Mouse (Mus musculus) C2C12 (cell line): Measurements from ENCODE around the gene Gm20388. TPM values are rescaled to one million over a fixed set of nuclear protein-coding genes. Genes with fewer than 3 reads are reported as not detected.

Experiments
- H3K27me3 ChIP-seq: one replicate; pipeline ENCODE4 v1.6.1; 2011; ENCODE audit not compliant: control insufficient read depth, insufficient read depth, insufficient read length
- H3K36me3 ChIP-seq: one replicate; pipeline ENCODE4 v1.6.1; 2011; ENCODE audit not compliant: control insufficient read depth, insufficient read depth
- H3K4me3 ChIP-seq: one replicate; pipeline ENCODE4 v1.5.1; 2011; ENCODE audit warnings: mild to moderate bottlenecking, control low read depth; ENCODE audit not compliant: poor library complexity, insufficient read depth, severe bottlenecking
- H3K79me2 ChIP-seq: one replicate; pipeline ENCODE4 v1.6.1; 2011; ENCODE audit not compliant: control insufficient read depth, insufficient read depth
- H3K79me3 ChIP-seq: one replicate; pipeline ENCODE4 v1.6.1; 2011; ENCODE audit warnings: low read depth, control low read depth
- H3ac ChIP-seq: one replicate; pipeline ENCODE3; 2011; ENCODE audit warnings: low read depth; ENCODE audit not compliant: control insufficient read depth, insufficient read length
- CEBPB ChIP-seq: IDR thresholded peaks from one replicate; pipeline ENCODE4 v1.6.1; 2011; ENCODE audit warnings: low read depth, mild to moderate bottlenecking, control low read depth, moderate library complexity
- CTCF ChIP-seq: IDR thresholded peaks from one replicate; pipeline ENCODE4 v1.5.1; 2011; ENCODE audit not compliant: control insufficient read depth, insufficient read depth, insufficient read length
- FOSL1 ChIP-seq: IDR thresholded peaks from one replicate; pipeline ENCODE4 v1.8.0; 2011; ENCODE audit warnings: mild to moderate bottlenecking, low read length; ENCODE audit not compliant: poor library complexity, insufficient read depth, severe bottlenecking
- MAX ChIP-seq: IDR thresholded peaks from one replicate; pipeline ENCODE4 v1.6.1; 2011; ENCODE audit warnings: mild to moderate bottlenecking, control low read depth
- MYOD1 ChIP-seq: IDR thresholded peaks from one replicate; pipeline ENCODE4 v1.6.1; 2011; ENCODE audit warnings: low read depth; ENCODE audit not compliant: control insufficient read depth, insufficient read length
- MYOG ChIP-seq: IDR thresholded peaks from one replicate; pipeline ENCODE4 v1.6.1; 2011; ENCODE audit not compliant: control insufficient read depth, insufficient read length; ENCODE audit errors: extremely low read depth
- USF1 ChIP-seq: IDR thresholded peaks from one replicate; pipeline ENCODE4 v1.6.1; 2011; ENCODE audit warnings: low read depth, mild to moderate bottlenecking, control low read depth, moderate library complexity
- polyA plus RNA-seq: library from polyadenylated mRNA; unstranded; fragments of >200 nt; fragmentation: generic; extraction: Trizol; gene quantifications from one replicate; pipeline ENCODE4 v1.2.1, GENCODE M21; 2012; ENCODE audit warnings: missing spikeins

The Gm20388 gene
- polyA plus RNA-seq, 1 experiment, result 15.0 TPM

DNA sequence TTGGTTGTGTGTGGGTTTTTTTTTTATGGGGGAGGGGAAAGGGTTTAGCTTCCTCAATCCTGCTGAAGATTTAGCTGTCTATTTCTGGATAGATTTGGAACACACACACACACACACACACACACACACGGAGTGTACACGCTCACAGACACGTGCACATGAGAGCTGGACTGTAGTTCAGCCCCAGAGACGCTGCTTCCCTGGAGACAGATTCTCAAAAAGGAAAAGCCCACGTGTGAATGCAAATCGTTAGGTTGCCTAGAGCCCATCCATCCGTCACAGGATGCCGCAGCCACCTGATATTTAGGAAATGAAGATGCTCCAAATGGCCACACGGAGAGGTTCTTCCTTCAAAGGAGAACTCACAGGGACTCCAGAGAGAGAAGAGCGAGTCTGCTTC is 3969.6 kb downstream of the Gm20388 start:
- Histone ChIP-seq H3K79me2 (no peaks in the 10 kb centered on the region), H3ac (no peak overlapping the region), H3K4me3 (no peak overlapping the region), H3K79me3 (no peaks in the 10 kb centered on the region), H3K27me3 (no peaks in the 10 kb centered on the region), H3K36me3 (no peaks in the 10 kb centered on the region)
- TF ChIP-seq CTCF (no peak), CEBPB (no peak), FOSL1 (no peak), USF1 (no peak), MAX (no peak), MYOG (no peak), MYOD1 (no peak)

DNA sequence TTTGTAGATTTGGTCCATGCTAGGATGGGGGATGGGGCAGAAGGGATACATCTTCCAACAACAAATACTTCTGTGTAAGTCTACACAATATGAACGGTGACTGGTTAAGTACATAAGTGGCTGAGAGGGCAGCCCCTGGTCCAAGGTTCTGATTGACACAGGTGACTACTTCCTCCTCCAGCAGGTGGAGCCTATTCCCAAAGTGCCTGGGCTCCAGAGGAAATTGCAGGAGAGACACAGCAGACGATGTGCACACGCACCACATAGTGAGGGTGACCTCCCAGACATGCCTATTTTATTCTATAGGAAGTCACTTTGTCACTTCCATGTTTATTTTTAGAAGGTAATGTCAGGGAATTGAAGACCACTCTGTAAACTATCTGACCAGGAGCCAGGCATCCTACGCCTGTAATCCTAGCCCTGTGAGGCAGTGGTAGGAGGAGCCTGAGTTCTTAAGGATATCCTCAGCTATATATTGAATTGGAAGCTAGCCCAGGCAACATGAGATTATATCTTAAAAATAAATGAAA is 3970.2 kb downstream of the Gm20388 start:
- H3ac ChIP-seq, result no peak overlapping the region
- H3K4me3 ChIP-seq, result no peak overlapping the region
- no peaks in the 10 kb centered on the region for H3K36me3 ChIP-seq
- TF ChIP-seq CTCF (no peak), MYOG (no peak), FOSL1 (no peak), CEBPB (no peak), MYOD1 (no peak), MAX (no peak), USF1 (no peak)
- H3K79me3 ChIP-seq, result no peaks in the 10 kb centered on the region
- H3K79me2 ChIP-seq, result no peaks in the 10 kb centered on the region
- no peaks in the 10 kb centered on the region for H3K27me3 ChIP-seq

DNA sequence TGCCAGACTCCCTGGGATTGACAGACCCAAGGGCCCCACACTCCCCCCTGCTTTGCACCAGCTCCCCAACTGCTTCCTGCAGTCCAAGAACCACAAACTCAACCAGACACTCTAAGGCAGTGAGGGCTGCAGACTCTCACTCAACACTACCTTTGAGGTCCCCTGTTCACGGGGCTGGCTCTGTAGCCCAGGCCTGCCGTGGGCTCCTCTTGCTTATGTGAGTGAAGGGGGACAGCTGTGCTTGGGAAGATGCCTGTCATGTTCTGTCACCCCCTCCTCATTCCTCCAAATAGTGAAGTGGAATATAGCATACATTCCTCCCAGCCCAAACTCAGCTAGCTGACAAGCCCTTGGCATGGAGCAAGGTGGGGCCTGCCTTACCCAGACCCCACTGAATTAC is 3971.8 kb downstream of the Gm20388 start:
- no peaks in the 10 kb centered on the region for H3K27me3 ChIP-seq
- no peak overlapping the region for H3K4me3 ChIP-seq
- H3ac ChIP-seq, result no peak overlapping the region
- no peaks in the 10 kb centered on the region for H3K79me3 ChIP-seq
- no peaks in the 10 kb centered on the region for H3K79me2 ChIP-seq
- no peaks in the 10 kb centered on the region for H3K36me3 ChIP-seq
- TF ChIP-seq MYOG (no peak), USF1 (no peak), FOSL1 (no peak)

DNA sequence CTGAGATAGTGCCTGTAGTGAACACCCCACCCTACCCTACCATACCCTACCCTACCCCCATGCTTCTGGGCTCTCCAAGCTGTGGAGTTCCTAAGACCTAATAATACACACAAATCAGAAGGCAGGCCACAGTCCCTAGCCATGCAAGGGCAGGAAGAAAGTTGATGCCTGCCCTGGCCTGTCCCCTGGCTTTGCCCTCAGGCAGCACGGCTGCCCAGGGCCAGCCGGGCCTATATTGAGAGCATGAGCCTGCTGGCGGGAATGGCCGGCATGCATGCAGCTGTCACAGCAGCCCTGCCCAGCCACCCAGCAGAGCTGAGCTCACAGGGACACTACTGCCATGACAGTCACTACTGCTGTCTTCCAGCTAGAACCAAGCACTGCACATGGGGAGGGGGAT is 3972.5 kb downstream of the Gm20388 start:
- H3K79me3 ChIP-seq, result no peaks in the 10 kb centered on the region
- TF ChIP-seq MYOD1, result peak; percentile 11
- no peak for TF ChIP-seq CEBPB
- no peak for TF ChIP-seq FOSL1
- H3K36me3 ChIP-seq, result no peaks in the 10 kb centered on the region
- H3K4me3 ChIP-seq, result no peak overlapping the region
- no peaks in the 10 kb centered on the region for H3K79me2 ChIP-seq
- H3ac ChIP-seq, result no peak overlapping the region
- no peaks in the 10 kb centered on the region for H3K27me3 ChIP-seq

DNA sequence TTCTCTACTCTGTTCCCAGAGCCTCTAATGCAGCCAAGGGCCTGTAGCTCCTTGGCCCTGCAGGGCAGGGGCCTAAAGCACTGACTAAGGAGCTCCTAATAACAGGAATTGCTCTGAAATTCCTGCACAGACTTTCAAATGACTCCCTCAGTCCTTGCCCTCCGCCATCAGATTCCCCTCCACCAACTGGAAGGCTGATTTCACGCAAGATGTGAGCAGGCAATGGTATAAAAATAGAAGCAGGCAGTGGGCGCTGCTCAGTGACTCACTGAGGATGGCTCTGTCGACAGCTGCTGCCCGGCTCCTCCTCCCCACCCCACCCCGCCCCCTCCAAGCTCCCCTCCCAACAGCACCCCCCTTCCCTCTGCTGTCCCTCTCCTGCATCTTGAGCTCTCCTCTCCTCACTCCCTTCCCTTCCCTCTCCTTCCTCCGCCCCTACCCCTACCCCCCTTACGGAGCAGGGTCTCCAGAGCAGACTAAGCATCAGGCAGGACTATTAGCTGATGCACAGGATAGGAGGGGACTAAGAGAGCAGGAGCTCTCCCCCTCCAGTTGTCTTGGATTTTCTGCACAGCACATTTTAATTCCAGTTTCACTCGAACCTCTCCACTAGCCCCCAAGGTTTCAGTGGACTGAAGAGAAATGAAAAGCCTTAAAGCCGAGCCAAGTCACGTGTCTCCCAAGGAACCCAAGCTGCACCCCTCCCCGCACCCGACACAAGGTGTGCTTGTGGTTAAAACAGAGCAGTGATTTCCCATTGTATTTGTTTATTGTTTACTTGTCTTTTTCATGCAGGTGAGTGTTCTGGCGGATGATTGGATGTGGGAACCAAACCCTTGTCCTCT is 3974.3 kb downstream of the Gm20388 start:
- TF ChIP-seq CEBPB (no peak), FOSL1 (no peak), MYOD1 (peak; percentile 78), USF1 (no peak), MYOG (no peak), MAX (no peak), CTCF (no peak)
- no peaks in the 10 kb centered on the region for H3K79me2 ChIP-seq

DNA sequence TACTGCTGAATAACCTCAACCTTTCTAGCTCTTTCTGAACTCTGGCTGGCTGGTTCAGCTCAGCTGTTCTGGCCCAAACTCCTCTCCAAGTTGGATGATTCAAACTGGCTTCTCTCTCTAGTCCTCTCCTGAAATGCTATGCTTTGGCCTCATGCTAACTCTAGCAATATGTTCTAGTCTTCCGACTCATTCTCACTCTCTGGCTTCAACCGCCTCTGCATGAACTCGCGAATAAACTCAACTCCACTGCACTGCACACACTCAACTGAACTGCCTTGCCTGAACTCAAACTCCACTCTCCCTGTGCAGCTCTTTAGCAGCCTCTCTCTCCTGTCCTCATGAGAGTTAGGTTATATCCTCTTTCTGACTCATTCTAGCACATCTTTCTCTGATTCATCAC is 3976.5 kb downstream of the Gm20388 start:
- no peaks in the 10 kb centered on the region for H3K36me3 ChIP-seq
- H3ac ChIP-seq, result no peak overlapping the region
- TF ChIP-seq CTCF, result no peak
- TF ChIP-seq MYOG, result no peak
- TF ChIP-seq USF1, result no peak
- TF ChIP-seq MYOD1, result no peak
- no peak for TF ChIP-seq CEBPB
- no peak for TF ChIP-seq FOSL1
- TF ChIP-seq MAX, result no peak
- H3K27me3 ChIP-seq, result peaks cover 5% of the 10 kb centered on the region
- H3K79me3 ChIP-seq, result no peaks in the 10 kb centered on the region
- no peak overlapping the region for H3K4me3 ChIP-seq
- H3K79me2 ChIP-seq, result no peaks in the 10 kb centered on the region

More for the DNA sequence above, 3974.3 kb downstream of the Gm20388 start:
- no peak overlapping the region for H3ac ChIP-seq
- H3K36me3 ChIP-seq, result no peaks in the 10 kb centered on the region
- no peaks in the 10 kb centered on the region for H3K27me3 ChIP-seq
- no peaks in the 10 kb centered on the region for H3K79me3 ChIP-seq
- no peak overlapping the region for H3K4me3 ChIP-seq
